Mouse (Mus musculus) cerebellum, adult 2 months (tissue): Measurements from ENCODE around the gene Asgr2. TPM values are rescaled to one million over a fixed set of nuclear protein-coding genes. Genes with fewer than 3 reads are reported as not detected.
"Not testable (repeated sequence)": the region's sequence is repeated elsewhere in the genome, so short reads cannot be mapped to it uniquely, and the experiment has no call there.

Source experiments
- DNase-seq, 2 experiments: peaks; one replicate each; pipeline ENCODE4 v3.0.0; 2021
- H3K27ac ChIP-seq: fragments of 200-500 bp; 2 replicates; pipeline ENCODE4 v1.5.1; 2012; ENCODE audit warnings: low read length, control low read depth, inconsistent platforms; ENCODE audit not compliant: insufficient read depth
- H3K27me3 ChIP-seq: fragments of 200-500 bp; 2 replicates; pipeline ENCODE4 v1.6.1; 2012; ENCODE audit warnings: inconsistent platforms, mild to moderate bottlenecking, low read length, moderate library complexity; ENCODE audit not compliant: control insufficient read depth, insufficient read depth
- H3K4me1 ChIP-seq: fragments of 200-500 bp; 2 replicates; pipeline ENCODE4 v1.6.1; 2011; ENCODE audit warnings: low read length; ENCODE audit not compliant: control insufficient read depth, insufficient read depth
- H3K4me3 ChIP-seq: fragments of 200-500 bp; replicated peaks from 2 replicates; pipeline ENCODE3; 2011; ENCODE audit warnings: mild to moderate bottlenecking, low read depth, low read length, control low read depth; ENCODE audit not compliant: insufficient read depth
- CTCF ChIP-seq: fragments of 200-500 bp; IDR thresholded peaks from 2 replicates; pipeline ENCODE4 v1.5.1; 2011; ENCODE audit warnings: low read depth, mild to moderate bottlenecking, control low read depth, low read length, moderate library complexity, borderline replicate concordance; ENCODE audit not compliant: insufficient read depth
- POLR2A ChIP-seq: fragments of 200-500 bp; IDR thresholded peaks from 2 replicates; pipeline ENCODE4 v1.6.1; 2011; ENCODE audit warnings: low read length, control low read depth, borderline replicate concordance; ENCODE audit not compliant: insufficient read depth
- WGBS: fragments of 180-500 bp; shearing (Covaris S2); methylation state at CpG from one replicate; pipeline ENCODE4 v1.1.7; 2018; 5-methylcytosine and 5-hydroxymethylcytosine counted together
- polyA plus RNA-seq: library from polyadenylated mRNA; depleted of rRNA; stranded (reverse); fragments of >200 nt; gene quantifications from 2 replicates; pipeline ENCODE4 v1.2.3, GENCODE M21; 2012

Gene Asgr2
- polyA plus RNA-seq, 1 experiment = 0.11 TPM

DNA sequence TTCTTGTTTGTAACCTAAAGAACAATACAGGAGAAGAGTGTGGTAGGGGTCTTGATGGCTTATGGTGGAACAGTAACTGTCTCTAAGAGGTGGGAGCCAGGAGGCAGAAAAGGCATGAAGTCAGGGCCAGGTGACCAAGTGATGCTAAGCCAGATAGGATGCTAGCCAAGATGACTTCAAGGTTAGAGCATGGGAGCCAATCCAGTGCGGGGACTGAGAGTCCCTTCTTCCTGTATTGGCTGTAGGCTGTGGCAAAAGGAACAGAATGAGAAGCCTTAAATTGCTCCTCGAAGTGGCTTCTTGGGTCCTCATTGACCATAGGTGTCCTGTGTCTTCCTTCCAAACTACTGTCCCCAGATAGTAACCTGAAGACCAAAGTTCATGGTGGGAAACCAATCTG is 6.7 kb downstream of the Asgr2 start:
- no peak overlapping the region for H3K4me3 ChIP-seq
- no peak for DNase-seq
- 84% methylated on average over 2 of the region's 2 CpGs for WGBS
- no peaks in the 10 kb centered on the region for H3K4me1 ChIP-seq
- no peak for TF ChIP-seq POLR2A
- no peak for TF ChIP-seq CTCF
- H3K27me3 ChIP-seq = no peaks in the 10 kb centered on the region
- no peak overlapping the region for H3K27ac ChIP-seq

DNA sequence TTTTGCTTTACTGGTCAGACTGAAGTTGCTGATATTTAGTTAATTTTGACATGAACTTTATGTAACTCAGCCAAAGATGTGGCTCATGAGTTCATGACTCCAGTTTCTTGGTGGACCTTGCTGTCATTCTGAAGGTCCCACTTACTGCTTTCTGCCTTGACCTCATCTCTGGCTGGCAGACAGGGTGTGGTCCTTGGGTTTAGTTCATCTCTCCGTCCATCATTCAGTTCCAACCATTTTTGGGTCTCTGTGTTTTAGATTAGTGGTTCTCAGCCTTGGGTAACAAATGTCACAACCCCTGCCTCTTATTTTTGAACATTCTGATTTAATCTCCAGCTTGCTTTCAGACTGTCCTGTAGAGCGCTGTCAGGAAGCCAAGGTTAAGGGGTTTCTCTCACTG is 7.4 kb downstream of the Asgr2 start:
- no peak overlapping the region for H3K4me3 ChIP-seq
- no peak overlapping the region for H3K27ac ChIP-seq
- H3K4me1 ChIP-seq = no peaks in the 10 kb centered on the region
- no peak for DNase-seq
- H3K27me3 ChIP-seq = no peaks in the 10 kb centered on the region
- WGBS = 80% methylated on average over 2 of the region's 2 CpGs
- no peak for TF ChIP-seq CTCF
- no peak for TF ChIP-seq POLR2A

DNA sequence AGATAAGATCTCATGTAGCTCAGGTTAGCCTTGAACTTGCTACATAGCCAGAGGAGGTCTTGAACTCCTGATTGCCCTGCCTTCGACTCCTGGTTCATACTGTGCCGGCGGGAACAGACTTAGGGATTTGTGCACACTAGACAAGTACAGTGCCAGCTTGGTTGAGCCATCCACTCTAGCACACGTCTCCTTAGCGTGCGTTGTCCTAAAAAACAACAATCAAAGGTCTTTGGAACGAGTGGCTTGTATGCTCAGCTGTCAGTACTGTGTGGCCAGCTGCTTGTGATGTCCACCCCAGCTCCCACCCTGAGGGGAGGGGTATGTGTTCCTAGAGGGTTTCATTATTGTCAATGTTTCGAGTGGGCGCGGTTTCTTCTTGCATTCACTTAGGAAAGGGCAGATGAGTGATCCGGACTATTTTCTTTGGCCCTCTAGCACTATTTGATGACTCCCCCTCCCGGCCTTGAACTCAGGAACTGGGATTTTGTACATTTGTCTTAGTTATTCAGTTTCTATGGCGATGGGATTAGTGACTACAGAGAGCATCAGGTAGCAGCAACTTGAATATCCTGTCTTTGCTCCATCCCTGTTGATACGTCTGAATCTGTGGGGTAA is 11.4 kb downstream of the Asgr2 start:
- Histone ChIP-seq H3K4me1 (no peaks in the 10 kb centered on the region), H3K27ac (no peak overlapping the region), H3K4me3 (no peak overlapping the region), H3K27me3 (no peaks in the 10 kb centered on the region)
- DNase-seq = no peak
- TF ChIP-seq POLR2A = no peak
- TF ChIP-seq CTCF = no peak
- WGBS = 78% methylated on average over 14 of the region's 14 CpGs

DNA sequence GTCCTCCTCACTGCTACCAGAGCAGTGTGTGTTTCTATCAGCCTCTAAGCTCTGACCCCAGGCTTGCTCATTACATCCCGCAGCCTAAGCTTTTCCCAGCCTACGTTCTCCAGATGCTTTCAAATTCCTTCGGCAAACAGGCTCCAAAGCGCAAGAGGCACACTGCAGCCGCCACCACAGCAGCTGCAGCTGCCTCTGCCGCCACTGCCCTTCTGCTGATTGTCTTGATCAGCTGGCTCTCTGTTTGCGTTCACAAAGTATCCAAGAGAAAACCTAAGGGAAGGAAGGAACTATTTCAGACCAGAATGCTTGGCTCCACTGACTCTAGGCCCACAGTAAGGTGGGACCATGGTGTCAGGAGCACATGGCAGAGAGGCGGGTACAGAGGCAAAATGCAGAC is 14.6 kb downstream of the Asgr2 start:
- TF ChIP-seq POLR2A = no peak
- no peak for TF ChIP-seq CTCF
- Histone ChIP-seq H3K4me3 (no peak overlapping the region), H3K27me3 (no peaks in the 10 kb centered on the region), H3K4me1 (no peaks in the 10 kb centered on the region), H3K27ac (no peak overlapping the region)
- DNase-seq = no peak
- WGBS = 68% methylated on average over 8 of the region's 8 CpGs

DNA sequence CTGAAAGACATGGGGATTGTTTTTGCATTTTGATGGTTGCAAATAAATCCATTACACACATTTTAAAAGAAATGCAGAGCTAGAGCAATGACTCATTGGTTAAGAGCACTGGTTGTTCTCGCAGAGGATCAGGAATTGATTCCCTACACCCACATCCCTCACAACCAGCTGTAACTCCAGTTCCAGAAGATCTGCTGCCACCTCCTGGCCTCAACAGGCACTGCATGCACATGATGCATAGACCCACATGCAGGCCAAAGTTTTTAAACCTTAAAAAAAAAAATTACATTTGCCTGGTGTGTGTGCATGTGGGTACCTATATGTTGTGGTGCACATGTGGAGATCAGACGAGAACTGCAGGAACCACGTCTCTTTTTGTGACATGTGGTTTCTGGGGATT is 17.7 kb downstream of the Asgr2 start:
- TF ChIP-seq POLR2A = no peak
- peak; percentile 43; the same call in 1 of the 2 replicates for TF ChIP-seq CTCF
- 74% methylated on average over 3 of the region's 3 CpGs for WGBS
- H3K27me3 ChIP-seq = no peaks in the 10 kb centered on the region
- H3K4me1 ChIP-seq = no peaks in the 10 kb centered on the region
- H3K27ac ChIP-seq = no peak overlapping the region
- no peak overlapping the region for H3K4me3 ChIP-seq
- DNase-seq = peak in 1 of 2 experiments; percentile 14

- 53% methylated on average over 4 of the region's 4 CpGs for WGBS
- Histone ChIP-seq H3K27me3 (no peaks in the 10 kb centered on the region), H3K4me3 (no peak overlapping the region), H3K4me1 (no peaks in the 10 kb centered on the region), H3K27ac (no peak overlapping the region)
- no peak for DNase-seq
- TF ChIP-seq POLR2A (no peak), CTCF (no peak)
These were observed 22.1 kb downstream of the Asgr2 start for GRCm38 (mm10) chr11:70114562-70114961.

GRCm38 (mm10) chr11:70115901-70116300 is 23.5 kb downstream of the Asgr2 start:
- H3K27ac ChIP-seq = no peak overlapping the region
- no peak overlapping the region for H3K4me3 ChIP-seq
- DNase-seq = no peak
- no peaks in the 10 kb centered on the region for H3K27me3 ChIP-seq
- H3K4me1 ChIP-seq = no peaks in the 10 kb centered on the region
- TF ChIP-seq CTCF (no peak), POLR2A (no peak)
- 92% methylated on average over 3 of the region's 3 CpGs for WGBS

DNA sequence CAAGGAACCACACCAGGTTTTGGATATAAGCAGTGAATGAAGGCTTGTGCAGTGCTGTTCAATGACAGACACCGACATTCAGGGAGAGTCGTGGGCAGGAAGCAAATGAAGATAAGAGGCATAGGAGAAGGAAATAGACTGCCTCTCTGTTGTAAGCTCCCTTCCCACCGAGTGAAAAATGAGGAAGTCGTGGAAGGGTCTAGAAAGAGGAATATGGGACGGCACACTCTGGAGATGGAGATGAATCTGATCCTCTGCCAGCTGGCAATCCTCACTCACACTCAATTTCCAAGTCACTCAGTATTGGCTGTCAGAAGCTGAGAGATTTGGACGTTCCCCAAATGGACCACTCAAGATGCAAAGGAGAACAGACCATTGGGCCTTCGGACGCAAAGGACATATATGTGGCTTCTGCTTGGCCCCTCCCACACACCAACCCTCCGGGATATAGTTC is 37.5 kb downstream of the Asgr2 start, which contains the start of gene Mgl2:
Gene Mgl2, plus strand, starts transcription at position 404 of the 454 bp plus-strand sequence.
- Histone ChIP-seq H3K27me3 (no peaks in the 10 kb centered on the region), H3K27ac (no peak within 1 kb of the TSS), H3K4me1 (no peaks in the 10 kb centered on the region), H3K4me3 (no peak within 1 kb of the TSS)
- 35% methylated on average over 9 of the region's 9 CpGs for WGBS
- no peak for TF ChIP-seq POLR2A
- no peak for TF ChIP-seq CTCF
- DNase-seq = no peak

- H3K27ac ChIP-seq, DNase-seq, H3K27me3 ChIP-seq, H3K4me3 ChIP-seq, H3K4me1 ChIP-seq: not testable (repeated sequence)
- WGBS = 66% methylated on average over 3 of the region's 3 CpGs
These were observed 42.6 kb downstream of the Asgr2 start for GRCm38 (mm10) chr11:70135001-70135400.

- DNase-seq = peak; percentile 25 to 34
- H3K4me1 ChIP-seq, H3K4me3 ChIP-seq, H3K27me3 ChIP-seq, H3K27ac ChIP-seq: not testable (repeated sequence)
- 40% methylated on average over 8 of the region's 8 CpGs for WGBS
These were observed 43.5 kb downstream of the Asgr2 start for GRCm38 (mm10) chr11:70135925-70136324.
